8 mouse cellular contexts compared by ENCODE assay signal in genomic region chr1:53272646-53273045, GRCm38 (mm10). TPM values are rescaled to one million over a fixed set of nuclear protein-coding genes. Genes with fewer than 3 reads are reported as not detected.
A peak's percentile ranks its signal among the peaks of the same experiment; 100 is the strongest.
DNase-seq lines count a peak whose midpoint lies in the region.

No protein-coding gene starts in this region.

- DNase-seq in gastrocnemius, adult 18-20 months (ENCODE audit: low spot score), result peak; percentile 31
- DNase-seq in gastrocnemius, postnatal 25 days, result no peak
- peak; percentile 13 for DNase-seq in ovary, postnatal 36 days (ENCODE audit: low spot score)
- DNase-seq in ovary, adult 18-20 months (ENCODE audit: low spot score), result no peak
- peak; percentile 2 for DNase-seq in embryo, embryonic 9.5 days (ENCODE audit: extremely low spot score)
- peak; percentile 22 for DNase-seq in layer of hippocampus, adult 9-11 months
- peak; percentile 47 to 57 for DNase-seq in right cerebral cortex, postnatal 10 days (ENCODE audit: low spot score in 2 of 2)
- no peak for DNase-seq in yolk sac, embryonic 10.5 days (ENCODE audit: low spot score)

RNA-seq across cellular contexts. Expression of gene Pms1, which starts 24.2 kb away (rescaled TPM):
- 1 to 10 TPM; 4.0 to 5.2 TPM for total RNA-seq in gastrocnemius, adult 18-20 months (2021)
- total RNA-seq in gastrocnemius, postnatal 25 days (2021), result 1 to 10 TPM; 3.2 to 4.9 TPM

RNA-seq across cellular contexts. Expression of gene Ormdl1, which starts 24.2 kb away (rescaled TPM):
- total RNA-seq in gastrocnemius, adult 18-20 months (2021), result 1 to 10 TPM; 7.9 to 8.3 TPM
- total RNA-seq in gastrocnemius, postnatal 25 days (2021), result 1 to 10 TPM; 4.4 to 4.8 TPM

RNA-seq across cellular contexts. Expression of gene Gm28778, which starts 24.3 kb away (rescaled TPM):
- total RNA-seq in gastrocnemius, adult 18-20 months (2021), result under 1 TPM; 0.40 to 0.43 TPM
- total RNA-seq in gastrocnemius, postnatal 25 days (2021), result 1 to 10 TPM; 1.4 to 2.3 TPM

RNA-seq across cellular contexts. Expression of gene Osgepl1, which starts 40.8 kb away (rescaled TPM):
- total RNA-seq in gastrocnemius, adult 18-20 months (2021), result 10 to 100 TPM; 22.8 to 28.1 TPM
- total RNA-seq in gastrocnemius, postnatal 25 days (2021), result 10 to 100 TPM; 21.8 to 22.4 TPM

Comparison
In these comparisons a context has a peak if more than half of its experiments do, and no peak if none do; other contexts are left out.
1. DNase-seq: peak in gastrocnemius, adult 18-20 months (single experiment), ovary, postnatal 36 days (single experiment), embryo, embryonic 9.5 days (single experiment), layer of hippocampus, adult 9-11 months (single experiment) and right cerebral cortex, postnatal 10 days (2 of 2); none in gastrocnemius, postnatal 25 days (single experiment), ovary, adult 18-20 months (single experiment) and yolk sac, embryonic 10.5 days (single experiment).